ENCODE assay signal across 12 mouse cellular contexts in the genomic region with DNA sequence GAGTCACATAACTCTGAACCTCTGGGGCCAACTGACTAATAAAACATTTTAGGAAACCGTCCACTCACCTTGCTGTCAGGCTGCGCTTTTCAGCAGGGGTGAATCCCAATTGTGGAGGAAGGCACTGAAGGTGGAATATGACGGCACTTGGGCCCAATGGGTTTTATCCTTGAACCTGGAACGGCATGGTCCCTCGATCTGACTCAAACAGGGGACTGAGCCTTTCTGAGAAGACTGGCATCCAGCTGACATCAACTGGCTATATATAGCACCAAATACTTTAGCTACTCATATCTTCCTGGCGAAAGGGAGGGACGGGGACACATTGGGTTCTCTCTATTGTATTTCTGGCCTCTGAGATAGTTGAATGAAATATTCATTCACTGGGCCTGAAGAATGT. TPM values are rescaled to one million over a fixed set of nuclear protein-coding genes. Genes with fewer than 3 reads are reported as not detected.
DNase-seq lines count a peak whose midpoint lies in the region; ATAC-seq lines count a peak whose summit lies in the region.
"Had no signal": no experiment of that assay in that cellular context is flagged by ENCODE, and none has a peak within 500 bp of the region (broad histone marks: within the 10 kb centered on the region; RNA-seq: fewer than 3 reads in every experiment).

Gene Myoz2 (minus strand): TSS at position 264 of the 400 bp plus-strand sequence.

- no peak within 1 kb of the TSS for H3K27ac ChIP-seq in neural tube, embryonic 15.5 days (replicated peaks)
- H3K27ac ChIP-seq in heart, embryonic 13.5 days (replicated peaks) = peak within 1 kb of the TSS; percentile 93
- no peak within 1 kb of the TSS for H3K27ac ChIP-seq in limb, embryonic 15.5 days
- H3K27ac ChIP-seq: liver, embryonic 15.5 days had no signal

- no peaks in the 10 kb centered on the region for H3K9me3 ChIP-seq in neural tube, embryonic 15.5 days (replicated peaks)
- H3K9me3 ChIP-seq in heart, embryonic 13.5 days = no peaks in the 10 kb centered on the region
- H3K9me3 ChIP-seq in limb, embryonic 15.5 days = no peaks in the 10 kb centered on the region
- H3K9me3 ChIP-seq: liver, embryonic 15.5 days had no signal

- no peak within 1 kb of the TSS for H3K4me2 ChIP-seq in neural tube, embryonic 15.5 days
- H3K4me2 ChIP-seq in heart, embryonic 13.5 days = peak within 1 kb of the TSS; percentile 70
- no peak within 1 kb of the TSS for H3K4me2 ChIP-seq in limb, embryonic 15.5 days
- H3K4me2 ChIP-seq: liver, embryonic 15.5 days had no signal

- WGBS in neural tube, embryonic 15.5 days = 86% methylated on average over 7 of the region's 7 CpGs
- WGBS in heart, embryonic 13.5 days = 34% methylated on average over 7 of the region's 7 CpGs
- WGBS in limb, embryonic 15.5 days = 79% methylated on average over 7 of the region's 7 CpGs

- no peak within 1 kb of the TSS for H3K4me3 ChIP-seq in neural tube, embryonic 15.5 days (replicated peaks)
- peak within 1 kb of the TSS; percentile 55 for H3K4me3 ChIP-seq in heart, embryonic 13.5 days
- H3K4me3 ChIP-seq in limb, embryonic 15.5 days = no peak within 1 kb of the TSS
- H3K4me3 ChIP-seq: liver, embryonic 15.5 days had no signal

- no peaks in the 10 kb centered on the region for H3K27me3 ChIP-seq in neural tube, embryonic 15.5 days (replicated peaks)
- H3K27me3 ChIP-seq in heart, embryonic 13.5 days (replicated peaks) = no peaks in the 10 kb centered on the region
- no peaks in the 10 kb centered on the region for H3K27me3 ChIP-seq in limb, embryonic 15.5 days
- H3K27me3 ChIP-seq: liver, embryonic 15.5 days had no signal

- ATAC-seq in neural tube, embryonic 15.5 days (ENCODE audit: low FRiP score) = no peak
- peak; percentile 58; the same call in 1 of the 2 replicates for ATAC-seq in heart, embryonic 13.5 days (ENCODE audit: extremely low read depth, insufficient number of reproducible peaks, low FRiP score, low TSS enrichment)
- ATAC-seq in limb, embryonic 15.5 days (ENCODE audit: insufficient number of reproducible peaks, low FRiP score, low TSS enrichment, low read depth) = no peak

- no peak within 1 kb of the TSS for H3K9ac ChIP-seq in neural tube, embryonic 15.5 days (replicated peaks)
- peak within 1 kb of the TSS; percentile 81 for H3K9ac ChIP-seq in heart, embryonic 13.5 days
- no peak within 1 kb of the TSS for H3K9ac ChIP-seq in limb, embryonic 15.5 days
- H3K9ac ChIP-seq: liver, embryonic 15.5 days had no signal

- no peaks in the 10 kb centered on the region for H3K4me1 ChIP-seq in neural tube, embryonic 15.5 days
- H3K4me1 ChIP-seq in heart, embryonic 13.5 days = peaks cover 47% of the 10 kb centered on the region
- H3K4me1 ChIP-seq in limb, embryonic 15.5 days = no peaks in the 10 kb centered on the region
- H3K4me1 ChIP-seq: liver, embryonic 15.5 days had no signal

- intact Hi-C loops in gastrocnemius, postnatal 14 days (cut with DNase I; ENCODE audit: low total_unique reads) = no loop called here

- DNase-seq in neural tube, embryonic 10.5 days (ENCODE audit: extremely low spot score, low spot score) = peak; percentile 10
- no peak for DNase-seq in gastrocnemius, postnatal 14 days
- no peak for DNase-seq in right cerebral cortex, postnatal 36 days (ENCODE audit: low spot score in 2 of 2)
- no peak for DNase-seq in spleen, postnatal 10 days (ENCODE audit: low spot score in 2 of 2)
- DNase-seq in right cerebral cortex, postnatal 14 days = no peak
- DNase-seq: kidney, postnatal 25 days; thymus, postnatal 4 days had no signal

- H3K36me3 ChIP-seq in neural tube, embryonic 15.5 days = no peaks in the 10 kb centered on the region
- no peaks in the 10 kb centered on the region for H3K36me3 ChIP-seq in heart, embryonic 13.5 days
- H3K36me3 ChIP-seq in limb, embryonic 15.5 days = no peaks in the 10 kb centered on the region
- H3K36me3 ChIP-seq: liver, embryonic 15.5 days had no signal

RNA-seq across cellular contexts. Expression of gene Myoz2, which starts in this region (rescaled TPM):
- 1.8 and 3.5 TPM in 2 replicates for polyA plus RNA-seq in neural tube, embryonic 15.5 days (2015; fragmentation: Nextera tagmentation; extraction: Ambion mirVana)
- 100 to 1,000 TPM; 340 to 373 TPM for total RNA-seq in gastrocnemius, postnatal 14 days (2021)
- polyA plus RNA-seq in heart, embryonic 13.5 days (2015; fragmentation: Nextera tagmentation; extraction: Ambion mirVana) = 166 and 204 TPM in 2 replicates
- 23.0 and 75.0 TPM in 2 replicates for polyA plus RNA-seq in limb, embryonic 15.5 days (2015; fragmentation: Nextera tagmentation; extraction: Ambion mirVana)
- total RNA-seq: megakaryocyte, adult 5-6 weeks had no signal
